In the genomic region with DNA sequence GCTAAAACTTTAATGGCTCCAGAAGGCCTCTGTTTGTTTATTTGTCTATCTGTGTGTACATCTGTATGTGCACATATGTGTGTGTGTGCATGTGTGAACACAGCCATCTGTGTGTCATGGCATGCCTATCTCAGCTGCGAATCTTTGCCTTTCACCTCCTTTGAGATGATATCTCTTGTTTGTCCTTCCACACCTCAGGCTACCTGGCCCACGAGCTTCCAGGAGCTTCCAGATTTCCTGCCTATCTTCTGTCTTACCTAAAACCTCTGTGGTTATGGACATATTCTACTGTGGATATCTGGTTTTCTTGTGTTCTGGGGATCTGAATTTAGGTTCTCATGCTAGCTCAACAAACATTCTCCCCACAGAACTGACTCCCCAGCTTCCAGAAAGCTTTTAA, we compare ENCODE assay signal across 12 mouse cellular contexts.
DNase-seq lines count a peak whose midpoint lies in the region; ATAC-seq and TF ChIP-seq lines count a peak whose summit lies in the region.
"Had no signal": no experiment of that assay in that cellular context is flagged by ENCODE, and none has a peak within 500 bp of the region (broad histone marks: within the 10 kb centered on the region; RNA-seq: fewer than 3 reads in every experiment).

No protein-coding gene starts in this region.

- H3K27ac ChIP-seq in heart, embryonic 13.5 days (replicated peaks): peak overlapping the region; percentile 85
- peak overlapping the region; percentile 54; the same call in 1 of the 2 replicates for H3K27ac ChIP-seq in neural tube, embryonic 13.5 days (replicated peaks)
- no peak overlapping the region for H3K27ac ChIP-seq in neural tube, embryonic 15.5 days (replicated peaks)
- peak overlapping the region; percentile 51; the same call in 1 of the 2 replicates for H3K27ac ChIP-seq in limb, embryonic 10.5 days
- H3K27ac ChIP-seq in stomach, postnatal 0 days (replicated peaks): 0 out of 2 replicates have a peak overlapping the region, but pooled peaks have one; percentile 13
- no peak overlapping the region for H3K27ac ChIP-seq in kidney, embryonic 16.5 days (ENCODE audit: low read length)

- no peak for DNase-seq in heart, adult 18-20 months
- DNase-seq in limb, embryonic 10.5 days (ENCODE audit: low spot score): no peak
- no peak for DNase-seq in stomach, postnatal 0 days (ENCODE audit: low spot score)
- DNase-seq in cerebellum, adult 18-20 months: no peak
- DNase-seq: cerebellum, postnatal 36 days; kidney, postnatal 14 days; right cerebral cortex, adult 18-20 months had no signal

- TF ChIP-seq CTCF in stomach, postnatal 0 days (IDR thresholded peaks at IDR 0.05; ENCODE audit: low read depth): no peak

- H3K27me3 ChIP-seq in heart, embryonic 13.5 days (replicated peaks): no peaks in the 10 kb centered on the region
- H3K27me3 ChIP-seq in neural tube, embryonic 13.5 days: no peaks in the 10 kb centered on the region
- H3K27me3 ChIP-seq in neural tube, embryonic 15.5 days (replicated peaks): no peaks in the 10 kb centered on the region
- no peaks in the 10 kb centered on the region for H3K27me3 ChIP-seq in limb, embryonic 10.5 days (ENCODE audit: low read depth, poor library complexity, severe bottlenecking)
- no peaks in the 10 kb centered on the region for H3K27me3 ChIP-seq in stomach, postnatal 0 days (ENCODE audit: control insufficient read depth, insufficient read depth, low read length)
- no peaks in the 10 kb centered on the region for H3K27me3 ChIP-seq in kidney, embryonic 16.5 days (ENCODE audit: insufficient read depth, low read length)

- H3K36me3 ChIP-seq in heart, embryonic 13.5 days: no peaks in the 10 kb centered on the region
- H3K36me3 ChIP-seq in neural tube, embryonic 13.5 days: no peaks in the 10 kb centered on the region
- no peaks in the 10 kb centered on the region for H3K36me3 ChIP-seq in neural tube, embryonic 15.5 days
- no peaks in the 10 kb centered on the region for H3K36me3 ChIP-seq in limb, embryonic 10.5 days
- no peaks in the 10 kb centered on the region for H3K36me3 ChIP-seq in stomach, postnatal 0 days (ENCODE audit: control insufficient read depth, insufficient read depth, low read length)
- H3K36me3 ChIP-seq in kidney, embryonic 16.5 days (ENCODE audit: insufficient read depth, low read length): no peaks in the 10 kb centered on the region

- H3K4me2 ChIP-seq in heart, embryonic 13.5 days: no peak overlapping the region
- no peak overlapping the region for H3K4me2 ChIP-seq in neural tube, embryonic 13.5 days
- H3K4me2 ChIP-seq in neural tube, embryonic 15.5 days: no peak overlapping the region
- no peak overlapping the region for H3K4me2 ChIP-seq in stomach, postnatal 0 days (replicated peaks; ENCODE audit: low read depth)
- no peak overlapping the region for H3K4me2 ChIP-seq in kidney, embryonic 16.5 days (replicated peaks; ENCODE audit: low read depth, low read length)

- WGBS in heart, embryonic 13.5 days: 73% methylated on average over 2 of the region's 2 CpGs
- WGBS in neural tube, embryonic 13.5 days: 92% methylated on average over 2 of the region's 2 CpGs
- WGBS in neural tube, embryonic 15.5 days: 95% methylated on average over 2 of the region's 2 CpGs
- WGBS in limb, embryonic 10.5 days: 96% methylated on average over 2 of the region's 2 CpGs
- 71% methylated on average over 2 of the region's 2 CpGs for WGBS in stomach, postnatal 0 days
- 78% methylated on average over 2 of the region's 2 CpGs for WGBS in kidney, embryonic 16.5 days

- no peak for ATAC-seq in heart, embryonic 13.5 days (ENCODE audit: extremely low read depth, insufficient number of reproducible peaks, low FRiP score, low TSS enrichment)
- ATAC-seq in neural tube, embryonic 13.5 days (ENCODE audit: low read depth): no peak
- no peak for ATAC-seq in neural tube, embryonic 15.5 days (ENCODE audit: low FRiP score)
- no peak for ATAC-seq in stomach, postnatal 0 days (ENCODE audit: low FRiP score, low TSS enrichment)
- ATAC-seq in kidney, embryonic 16.5 days (ENCODE audit: low FRiP score, low TSS enrichment): no peak

- H3K4me1 ChIP-seq in heart, embryonic 13.5 days: peaks cover 41% of the 10 kb centered on the region
- H3K4me1 ChIP-seq in neural tube, embryonic 13.5 days (replicated peaks): peaks cover 7% of the 10 kb centered on the region; the same call in 1 of the 2 replicates
- H3K4me1 ChIP-seq in neural tube, embryonic 15.5 days: 0 out of 2 replicates have a peak, but pooled peaks cover 5% of the 10 kb centered on the region
- peaks cover 15% of the 10 kb centered on the region for H3K4me1 ChIP-seq in limb, embryonic 10.5 days
- H3K4me1 ChIP-seq in stomach, postnatal 0 days (replicated peaks; ENCODE audit: control insufficient read depth, insufficient read depth): no peaks in the 10 kb centered on the region
- peaks cover 15% of the 10 kb centered on the region for H3K4me1 ChIP-seq in kidney, embryonic 16.5 days (ENCODE audit: insufficient read depth, low read length)

- TF ChIP-seq EP300 in stomach, postnatal 0 days (optimal IDR thresholded peaks at IDR 0.05): no peak

- no peaks in the 10 kb centered on the region for H3K9me3 ChIP-seq in heart, embryonic 13.5 days
- H3K9me3 ChIP-seq in neural tube, embryonic 13.5 days: no peaks in the 10 kb centered on the region
- no peaks in the 10 kb centered on the region for H3K9me3 ChIP-seq in neural tube, embryonic 15.5 days (replicated peaks)
- no peaks in the 10 kb centered on the region for H3K9me3 ChIP-seq in limb, embryonic 10.5 days (replicated peaks)
- no peaks in the 10 kb centered on the region for H3K9me3 ChIP-seq in stomach, postnatal 0 days (ENCODE audit: control insufficient read depth, low read length)
- H3K9me3 ChIP-seq in kidney, embryonic 16.5 days (ENCODE audit: low read length): no peaks in the 10 kb centered on the region
- H3K9me3 ChIP-seq: megakaryocyte, embryonic 14.5 days had no signal

- H3K4me3 ChIP-seq in heart, embryonic 13.5 days: no peak overlapping the region
- no peak overlapping the region for H3K4me3 ChIP-seq in neural tube, embryonic 13.5 days
- no peak overlapping the region for H3K4me3 ChIP-seq in neural tube, embryonic 15.5 days (replicated peaks)
- H3K4me3 ChIP-seq in limb, embryonic 10.5 days: no peak overlapping the region
- no peak overlapping the region for H3K4me3 ChIP-seq in stomach, postnatal 0 days (ENCODE audit: low read depth, low read length)
- no peak overlapping the region for H3K4me3 ChIP-seq in kidney, embryonic 16.5 days (ENCODE audit: low read length)
- H3K4me3 ChIP-seq: megakaryocyte, embryonic 14.5 days had no signal

- no peak overlapping the region for H3K9ac ChIP-seq in heart, embryonic 13.5 days
- no peak overlapping the region for H3K9ac ChIP-seq in neural tube, embryonic 13.5 days
- no peak overlapping the region for H3K9ac ChIP-seq in neural tube, embryonic 15.5 days (replicated peaks)
- no peak overlapping the region for H3K9ac ChIP-seq in stomach, postnatal 0 days (ENCODE audit: low read length)
- H3K9ac ChIP-seq in kidney, embryonic 16.5 days (replicated peaks; ENCODE audit: low read length): no peak overlapping the region

Comparison
In these comparisons a context has a peak if more than half of its experiments do, and no peak if none do; other contexts are left out.
1. H3K27ac ChIP-seq: peak in heart, embryonic 13.5 days (single experiment), neural tube, embryonic 13.5 days (single experiment), limb, embryonic 10.5 days (single experiment) and stomach, postnatal 0 days (single experiment); none in neural tube, embryonic 15.5 days (single experiment) and kidney, embryonic 16.5 days (single experiment).